Mouse (Mus musculus) adrenal gland, adult 2 months (tissue): ENCODE results near the gene Wnt3a. TPM values are rescaled to one million over a fixed set of nuclear protein-coding genes. Genes with fewer than 3 reads are reported as not detected.
"Not testable (repeated sequence)": the region's sequence is repeated elsewhere in the genome, so short reads cannot be mapped to it uniquely, and the experiment has no call there.

Experiments used
- DNase-seq: peaks from one replicate; pipeline ENCODE4 v3.0.0; 2021
- microRNA-seq, 2 experiments: library from miRNA; unstranded; fragments of <30 nt; microRNA quantifications; one replicate each; pipeline ENCODE4 v1.2.0; 2021
- polyA plus RNA-seq: library from polyadenylated mRNA; depleted of rRNA; stranded (reverse); fragments of >200 nt; gene quantifications from 2 replicates; pipeline ENCODE4 v1.2.3, GENCODE M21; 2012; rRNA removed
- total RNA-seq, 2 experiments: library from RNA; stranded (reverse); gene quantifications; 2 replicates each; pipeline ENCODE4 v1.2.3; 2021

Gene Wnt3a
- total and polyA plus RNA-seq, 3 experiments = not detected

DNA sequence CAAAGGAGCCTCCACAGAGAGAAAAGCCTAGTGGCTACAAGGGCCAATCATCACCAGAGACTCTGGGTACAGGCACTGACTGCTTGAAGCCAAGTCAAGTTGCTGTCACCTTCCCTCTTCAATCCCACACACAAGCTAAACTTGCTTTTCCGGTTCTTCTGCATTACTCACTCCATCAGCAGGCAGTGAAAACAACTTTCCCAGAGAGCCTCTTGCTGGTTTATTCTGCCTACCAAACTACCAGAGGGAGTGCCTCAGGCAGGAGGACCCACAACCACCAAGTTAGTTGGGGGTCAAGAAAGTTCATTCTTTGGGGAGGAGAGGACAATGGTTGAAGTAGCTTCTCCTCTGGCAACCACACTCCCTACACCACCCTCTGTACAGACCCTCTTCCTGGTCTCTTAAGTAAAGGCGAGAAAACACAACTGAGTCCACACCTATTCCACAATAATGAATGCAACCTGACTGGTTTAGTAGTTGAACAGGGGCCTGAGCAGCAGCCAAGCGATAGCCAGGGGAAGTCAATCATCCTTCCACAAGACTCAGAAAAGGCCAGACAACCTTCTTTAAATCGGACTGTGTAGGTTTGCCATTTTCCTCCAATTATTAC lies 72.1 kb downstream of the Wnt3a start:
- no peak for DNase-seq

DNA sequence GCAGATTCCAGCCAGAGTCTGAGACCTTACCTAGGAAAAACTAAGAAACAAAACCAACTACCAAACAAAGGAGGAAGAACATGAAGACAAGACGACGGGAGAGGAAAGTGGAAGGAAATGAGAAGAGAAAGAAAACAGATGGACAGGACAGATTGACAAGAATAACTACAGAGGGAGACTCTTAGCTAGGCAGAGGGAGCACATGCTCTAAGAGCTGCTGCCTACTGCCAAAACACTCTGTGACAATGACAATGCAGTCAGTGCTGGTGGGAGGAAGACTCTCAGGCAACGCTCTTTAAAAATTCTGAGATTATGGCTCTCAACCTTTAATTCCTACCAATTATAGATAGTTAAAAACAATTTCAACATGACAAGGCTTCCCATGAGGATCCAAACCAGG lies 73.6 kb downstream of the Wnt3a start:
- no peak for DNase-seq

DNA sequence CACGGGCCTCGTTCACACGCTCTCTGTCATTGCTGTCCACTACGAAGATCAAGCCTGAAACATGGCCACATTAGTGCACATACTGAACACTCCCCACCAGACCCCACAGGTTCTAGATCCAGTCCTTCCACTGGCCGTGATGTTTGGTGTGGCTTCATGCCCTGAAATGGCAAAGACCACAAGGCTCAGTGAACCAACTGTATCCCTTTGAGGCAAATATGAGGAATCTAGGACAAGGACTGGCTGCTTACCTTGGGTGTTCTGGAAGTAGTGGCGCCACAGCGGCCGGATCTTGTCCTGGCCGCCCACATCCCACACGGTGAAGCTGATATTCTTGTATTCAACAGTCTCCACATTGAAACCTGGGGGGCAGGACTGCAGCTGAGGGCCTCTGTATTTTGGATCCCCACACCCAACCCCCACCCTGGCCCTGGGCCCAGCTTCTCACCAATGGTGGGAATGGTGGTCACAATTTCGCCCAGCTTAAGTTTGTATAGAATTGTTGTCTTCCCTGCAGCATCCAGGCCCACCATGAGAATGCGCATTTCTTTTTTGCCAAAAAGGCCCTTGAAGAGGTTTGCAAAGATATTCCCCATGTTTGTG lies 77.6 kb downstream of the Wnt3a start:
- DNase-seq = no peak

DNA sequence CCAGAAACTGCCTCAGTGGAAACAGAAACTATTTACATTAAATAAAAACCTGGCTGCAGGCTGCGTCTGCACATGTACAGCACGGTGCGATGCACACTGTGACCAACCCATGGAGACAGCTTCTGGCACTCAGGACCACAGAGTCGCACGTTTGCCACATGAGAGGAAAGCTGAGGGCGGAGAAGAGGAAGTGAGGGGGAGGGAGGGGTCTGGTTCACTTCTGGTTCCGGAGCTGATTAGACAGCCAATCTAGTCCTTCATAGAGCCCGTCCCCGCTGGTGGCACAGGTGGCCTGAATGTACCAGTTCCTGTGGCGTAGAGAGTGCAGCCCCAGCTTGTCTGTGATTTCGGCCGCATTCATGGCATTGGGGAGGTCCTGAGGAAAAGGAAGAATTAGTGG lies 78.2 kb downstream of the Wnt3a start:
- DNase-seq = not testable (repeated sequence)

DNA sequence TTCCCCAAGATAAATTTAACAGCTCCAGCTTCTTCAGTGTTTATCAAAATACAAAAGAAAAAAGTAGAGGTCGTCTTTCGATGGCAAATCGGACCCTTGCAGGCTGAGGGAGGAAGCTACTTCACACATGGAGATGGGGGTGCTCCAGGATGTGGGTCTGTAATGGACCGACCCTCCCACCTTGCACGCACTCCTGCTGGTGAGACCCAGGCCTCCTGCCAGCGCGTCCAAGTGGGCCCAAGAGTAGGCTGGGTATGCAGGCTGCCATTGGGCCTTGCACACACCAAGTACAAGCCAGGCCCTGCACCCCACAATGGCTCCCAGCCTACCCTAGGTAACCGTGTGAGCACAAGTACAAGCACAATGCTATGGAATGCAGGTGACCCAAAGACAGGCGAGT lies 79.0 kb downstream of the Wnt3a start:
- not testable (repeated sequence) for DNase-seq

DNA sequence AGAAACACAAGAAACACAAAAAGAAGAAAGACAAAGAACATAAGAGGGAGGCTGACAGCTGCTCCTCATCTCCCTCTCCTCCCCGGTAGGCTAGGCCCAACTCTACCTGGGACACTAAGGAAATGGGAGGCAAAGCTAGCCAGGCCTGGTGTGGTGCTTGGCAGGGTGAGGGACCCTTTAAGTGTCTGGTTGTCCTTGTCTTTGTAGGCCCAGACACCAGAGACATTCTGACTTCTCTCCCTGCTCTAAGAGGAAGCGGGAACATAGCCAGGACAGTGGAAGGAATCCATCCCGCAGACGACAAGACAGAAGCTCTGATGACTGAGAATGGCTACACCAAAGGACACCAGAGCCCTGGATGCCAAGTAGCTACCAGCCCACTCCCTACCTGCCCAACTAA lies 80.5 kb downstream of the Wnt3a start:
- DNase-seq = no peak

DNA sequence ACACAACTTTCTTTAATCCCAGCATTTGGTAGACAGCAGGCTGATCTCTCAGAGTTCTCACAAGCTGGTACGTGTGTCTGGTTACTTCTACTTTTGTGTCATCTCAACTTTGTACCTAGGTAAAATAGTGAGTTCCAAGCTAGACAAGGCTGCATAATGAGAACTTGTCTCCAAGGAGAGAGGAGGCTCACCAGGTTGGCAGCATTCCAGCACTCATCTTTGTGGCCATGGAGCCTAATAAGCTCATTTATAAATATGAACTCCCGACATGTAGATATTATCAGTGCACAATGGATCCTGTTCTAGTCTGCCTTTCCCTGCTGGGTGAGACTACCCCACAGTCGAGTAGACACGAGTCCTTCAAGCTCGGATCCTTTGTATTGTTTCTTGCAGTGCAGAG lies 81.0 kb downstream of the Wnt3a start:
- no peak for DNase-seq

DNA sequence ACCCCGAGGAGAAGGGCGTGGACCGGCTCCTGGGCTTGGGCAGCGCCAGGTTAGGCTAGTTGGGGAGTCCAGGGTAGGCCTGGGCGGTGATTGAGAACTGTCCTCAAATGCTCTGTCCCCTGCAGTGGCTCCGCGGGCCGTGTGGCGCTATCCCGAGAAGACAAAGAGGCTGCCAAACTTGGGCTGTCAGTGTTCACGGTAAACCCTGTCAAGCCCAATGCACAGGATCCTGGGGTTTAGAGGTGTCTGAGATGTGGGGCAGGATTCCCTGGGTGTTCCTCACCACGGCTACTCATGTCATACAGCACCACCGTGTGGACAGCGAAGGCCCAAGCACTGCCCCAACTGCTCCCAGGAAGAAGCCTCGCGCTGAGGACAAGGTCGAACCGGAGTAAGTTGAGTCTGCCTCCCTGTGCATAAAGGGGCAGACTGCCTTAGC lies 81.5 kb downstream of the Wnt3a start:
- DNase-seq = peak; percentile 89

DNA sequence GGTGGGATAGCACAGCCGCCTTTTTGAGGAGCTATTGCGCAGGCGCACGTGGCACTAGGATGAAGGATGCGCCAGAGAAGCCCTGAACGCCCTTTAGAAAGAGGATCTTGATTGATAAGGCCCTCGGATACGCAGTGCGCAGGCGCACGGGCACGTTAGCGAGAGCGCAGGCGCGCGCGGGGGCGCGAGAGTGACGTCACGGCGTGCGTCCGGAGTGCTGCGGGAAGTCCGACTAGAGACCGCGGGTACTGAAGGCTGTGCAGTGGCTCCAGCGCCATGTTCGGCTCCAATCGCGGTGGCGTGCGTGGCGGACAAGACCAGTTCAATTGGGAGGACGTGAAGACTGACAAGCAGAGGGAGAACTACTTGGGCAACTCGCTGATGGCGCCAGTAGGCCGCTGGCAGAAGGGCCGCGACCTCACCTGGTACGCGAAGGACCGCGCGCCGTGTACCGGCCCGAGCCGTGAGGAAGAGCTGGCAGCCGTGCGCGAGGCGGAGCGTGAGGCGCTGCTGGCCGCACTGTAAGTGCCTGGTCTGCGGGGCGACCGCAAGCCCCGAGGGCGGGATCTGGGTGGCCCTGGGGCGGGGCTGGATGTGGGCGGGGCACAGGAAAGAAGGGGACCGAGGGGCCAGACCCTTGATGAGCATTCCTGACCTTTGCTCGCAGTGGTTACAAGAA lies 82.3 kb downstream of the Wnt3a start, which contains the start of gene 2310033P09Rik:
Gene 2310033P09Rik, plus strand, starts transcription at position 169 of the 679 bp plus-strand sequence.
- DNase-seq = peak; percentile 95

DNA sequence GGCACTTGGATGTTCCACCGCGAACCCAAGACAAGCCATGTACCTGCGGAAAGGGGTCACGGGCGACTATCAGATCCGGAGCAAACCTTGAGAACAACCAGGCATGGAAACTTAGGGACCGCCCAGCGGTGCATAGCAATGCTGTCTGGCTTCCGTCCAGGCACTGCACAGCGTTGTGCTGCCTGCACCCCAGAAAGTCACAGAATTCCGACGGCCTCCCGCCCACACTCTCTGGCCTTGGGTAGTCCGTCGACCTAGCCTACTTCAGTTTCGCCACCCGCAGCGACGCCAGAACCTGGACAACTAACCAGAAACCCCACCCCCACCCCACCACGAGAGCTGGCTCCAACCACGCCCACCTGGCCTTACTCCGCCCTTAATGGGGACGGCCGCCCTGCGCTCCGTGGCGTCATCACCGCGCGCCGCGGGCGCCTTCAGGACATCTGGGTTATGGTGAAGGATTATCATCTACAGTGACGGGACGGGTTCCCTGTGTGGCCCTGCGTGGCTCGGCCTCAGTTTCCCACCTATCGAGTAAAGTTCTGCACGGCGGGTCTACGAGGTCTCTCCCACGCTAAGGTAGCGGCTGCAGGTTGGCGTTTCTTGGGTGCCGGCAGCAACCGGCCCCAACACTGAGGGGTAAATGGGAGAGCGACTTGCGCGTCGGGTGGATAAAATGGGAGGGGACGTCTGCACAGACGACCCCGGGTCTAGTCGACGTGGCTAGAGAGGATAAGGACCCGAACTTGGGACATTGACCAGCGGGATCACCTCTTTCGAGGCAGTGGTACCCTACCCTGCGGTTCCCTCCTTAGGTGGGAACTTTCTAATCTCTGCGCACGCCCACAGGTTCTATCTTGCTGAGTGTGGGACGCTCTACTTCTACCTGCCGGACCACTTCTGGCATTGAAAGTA lies 88.2 kb downstream of the Wnt3a start, which contains the start of gene Mrpl55:
Gene Mrpl55, plus strand, starts transcription at position 406 of the 915 bp plus-strand sequence.
- DNase-seq = peak; percentile 95

DNA sequence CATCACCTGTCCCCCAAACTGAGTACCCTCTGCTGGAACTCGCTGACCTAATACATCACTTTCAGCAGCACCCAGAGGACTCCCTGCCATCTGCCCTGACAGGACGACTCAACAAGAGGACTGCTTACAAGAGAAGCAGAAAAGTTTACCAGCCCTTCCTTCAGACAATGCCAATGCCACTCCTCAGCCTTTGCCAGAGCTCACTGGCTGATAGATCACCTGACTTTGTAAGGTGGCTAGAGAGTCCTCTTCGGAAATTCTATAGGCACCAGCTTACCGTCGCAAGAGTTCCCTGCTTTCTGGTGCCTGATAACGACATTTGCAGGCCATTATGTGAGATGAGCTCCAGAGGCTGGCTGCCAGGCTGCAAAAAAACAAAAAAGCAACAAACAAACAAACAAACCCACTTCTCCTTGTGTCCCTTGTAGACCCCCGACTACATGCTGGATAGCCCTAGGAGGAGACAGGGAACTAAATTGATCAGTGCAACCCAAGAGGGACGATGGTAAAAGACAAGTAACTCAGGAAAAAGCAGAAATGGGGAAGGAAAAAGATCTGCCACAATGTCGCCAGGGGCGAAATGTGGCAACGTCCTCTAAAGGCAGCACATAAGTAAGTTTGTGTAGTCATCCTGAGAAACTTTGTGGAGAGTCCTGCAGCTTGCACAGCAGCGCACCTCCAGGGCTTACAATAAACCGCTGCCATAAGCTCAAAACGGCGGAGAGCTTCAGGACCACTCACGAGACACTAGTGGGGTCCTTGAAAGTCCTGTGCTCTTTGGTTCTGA lies 89.1 kb downstream of the Wnt3a start:
- no peak for DNase-seq

Small RNA genes lying within 50 kb of the gene (microRNA-seq; reads per million reads assigned to microRNA genes)
- 0 reads per million in 2 experiments for gene Gm24756

Other genes with a start within 250 kb of the Wnt3a start
- gene Obscn, start 154.3 kb downstream of the Wnt3a start, total RNA-seq = 1 to 10 TPM in 1 of 2 experiments, under 1 TPM in 1; 0.92 to 1.5 TPM
- gene Obscn, start 154.3 kb downstream of the Wnt3a start, polyA plus RNA-seq = 5.5 and 7.8 TPM in 2 replicates
- gene Iba57, start 127.0 kb downstream of the Wnt3a start, total RNA-seq = 10 to 100 TPM; 16.5 to 21.9 TPM
- gene Iba57, start 127.0 kb downstream of the Wnt3a start, polyA plus RNA-seq = 15.5 and 16.0 TPM in 2 replicates
- gene Gjc2, start 107.5 kb downstream of the Wnt3a start, total RNA-seq = 1 to 10 TPM in 1 of 2 experiments, under 1 TPM in 1; 0.29 to 1.5 TPM
- 3.0 TPM in 2 replicates for gene Gjc2, start 107.5 kb downstream of the Wnt3a start, polyA plus RNA-seq
- 10 to 100 TPM; 48.2 to 72.0 TPM for gene Guk1, start 98.5 kb downstream of the Wnt3a start, total RNA-seq
- 80.0 and 95.2 TPM in 2 replicates for gene Guk1, start 98.5 kb downstream of the Wnt3a start, polyA plus RNA-seq
- gene Mrpl55, start 88.3 kb downstream of the Wnt3a start, total RNA-seq = 10 to 100 TPM; 47.5 to 61.8 TPM
- gene Mrpl55, start 88.3 kb downstream of the Wnt3a start, polyA plus RNA-seq = 56.4 and 64.8 TPM in 2 replicates
- 10 to 100 TPM; 22.5 to 26.0 TPM for gene 2310033P09Rik, start 82.4 kb downstream of the Wnt3a start, total RNA-seq
- 14.1 and 15.1 TPM in 2 replicates for gene 2310033P09Rik, start 82.4 kb downstream of the Wnt3a start, polyA plus RNA-seq
- gene Arf1, start 62.5 kb downstream of the Wnt3a start, total RNA-seq = 100 to 1,000 TPM; 436 to 451 TPM
- gene Arf1, start 62.5 kb downstream of the Wnt3a start, polyA plus RNA-seq = 456 and 530 TPM in 2 replicates
- 1 to 10 TPM in 1 of 2 experiments, under 1 TPM in 1; 0.58 to 2.7 TPM for gene Wnt9a, start 16.2 kb upstream of the Wnt3a start, total RNA-seq
- gene Wnt9a, start 16.2 kb upstream of the Wnt3a start, polyA plus RNA-seq = 2.4 and 2.6 TPM in 2 replicates
- gene Prss38, start 84.9 kb upstream of the Wnt3a start, total RNA-seq = not detected
- gene Prss38, start 84.9 kb upstream of the Wnt3a start, polyA plus RNA-seq = not detected in 2 replicates
- gene Jmjd4, start 159.3 kb upstream of the Wnt3a start, total RNA-seq = 1 to 10 TPM; 8.4 to 9.4 TPM
- 4.9 and 6.2 TPM in 2 replicates for gene Jmjd4, start 159.3 kb upstream of the Wnt3a start, polyA plus RNA-seq
- 100 to 1,000 TPM in 1 of 2 experiments, 10 to 100 TPM in 1; 92.1 to 102 TPM for gene Snap47, start 160.4 kb upstream of the Wnt3a start, total RNA-seq
- 59.5 and 67.0 TPM in 2 replicates for gene Snap47, start 160.4 kb upstream of the Wnt3a start, polyA plus RNA-seq
- gene Zfp867, start 181.7 kb upstream of the Wnt3a start, total RNA-seq = 1 to 10 TPM; 2.7 to 5.5 TPM
- gene Zfp867, start 181.7 kb upstream of the Wnt3a start, polyA plus RNA-seq = 0.12 and 0.13 TPM in 2 replicates
- gene Zkscan17, start 236.0 kb upstream of the Wnt3a start, total RNA-seq = 10 to 100 TPM; 16.7 to 17.9 TPM
- gene Zkscan17, start 236.0 kb upstream of the Wnt3a start, polyA plus RNA-seq = 11.0 and 14.9 TPM in 2 replicates